34 mouse cellular contexts compared by ENCODE assay signal in the genomic region with DNA sequence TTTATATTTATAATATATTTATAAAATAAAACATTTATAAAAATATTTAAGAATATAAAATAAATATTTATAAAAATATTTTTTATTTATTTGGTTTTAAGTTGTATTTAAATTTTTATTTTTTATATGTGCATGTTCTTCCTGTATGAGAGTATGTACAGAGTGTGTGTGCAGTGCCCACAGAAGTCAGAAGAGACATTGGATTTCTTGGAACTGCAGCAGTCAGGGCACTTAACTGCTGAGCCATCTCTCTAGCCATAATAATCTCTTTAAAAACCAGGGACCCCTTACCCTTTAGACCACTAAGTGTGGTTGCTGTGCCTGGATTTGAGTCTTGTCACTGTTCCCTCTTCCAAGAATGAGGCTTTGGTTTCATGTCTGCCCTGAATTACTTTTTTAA.
"Had no signal": no experiment of that assay in that cellular context is flagged by ENCODE, and none has a peak within 500 bp of the region (broad histone marks: within the 10 kb centered on the region; RNA-seq: fewer than 3 reads in every experiment).

No protein-coding gene starts in this region.

- H3K9me3 ChIP-seq: heart, embryonic 10.5 days; heart, embryonic 12.5 days; heart, embryonic 13.5 days; heart, embryonic 15.5 days; hindbrain, embryonic 10.5 days; hindbrain, embryonic 12.5 days; hindbrain, embryonic 13.5 days; hindbrain, embryonic 15.5 days; intestine, embryonic 15.5 days; kidney, embryonic 15.5 days had no signal

- H3K27ac ChIP-seq: heart, embryonic 10.5 days; heart, embryonic 13.5 days; heart, embryonic 15.5 days; hindbrain, embryonic 10.5 days; hindbrain, embryonic 12.5 days; hindbrain, postnatal 0 days; intestine, embryonic 15.5 days; kidney, embryonic 15.5 days; kidney, postnatal 0 days; layer of hippocampus, adult 2 months; left cerebral cortex, adult 2 months had no signal

- DNase-seq: heart, postnatal 10 days; heart, postnatal 14 days; heart, postnatal 36 days; heart, postnatal 4 days; kidney, adult 11 months; kidney, adult 18-20 months; kidney, adult 2 months; kidney, adult 8-10 months; kidney, adult 9 months; kidney, postnatal 10 days; kidney, postnatal 14 days; kidney, postnatal 25 days; kidney, postnatal 36 days; kidney, postnatal 4 days; layer of hippocampus, adult 9-11 months; layer of hippocampus, postnatal 36 days had no signal

- H3K4me3 ChIP-seq: heart, embryonic 10.5 days; heart, embryonic 12.5 days; heart, embryonic 13.5 days; heart, embryonic 15.5 days; hindbrain, embryonic 10.5 days; hindbrain, embryonic 12.5 days; hindbrain, embryonic 13.5 days; hindbrain, embryonic 15.5 days; intestine, embryonic 15.5 days; kidney, embryonic 15.5 days; layer of hippocampus, adult 2 months; left cerebral cortex, adult 2 months had no signal

- H3K4me1 ChIP-seq: heart, embryonic 10.5 days; heart, embryonic 15.5 days; hindbrain, embryonic 15.5 days; intestine, embryonic 15.5 days; kidney, embryonic 15.5 days had no signal

- H3K36me3 ChIP-seq: heart, embryonic 10.5 days; heart, embryonic 12.5 days; heart, embryonic 13.5 days; heart, embryonic 15.5 days; hindbrain, embryonic 10.5 days; hindbrain, embryonic 12.5 days; hindbrain, embryonic 13.5 days; hindbrain, embryonic 15.5 days; intestine, embryonic 15.5 days; kidney, embryonic 15.5 days had no signal

- H3K27me3 ChIP-seq: heart, embryonic 12.5 days; heart, embryonic 13.5 days; heart, embryonic 15.5 days; hindbrain, embryonic 12.5 days; hindbrain, embryonic 13.5 days; hindbrain, embryonic 15.5 days; intestine, embryonic 15.5 days; kidney, embryonic 15.5 days had no signal

- H3K9ac ChIP-seq: heart, embryonic 12.5 days; heart, embryonic 13.5 days; heart, embryonic 15.5 days; hindbrain, embryonic 12.5 days; hindbrain, embryonic 13.5 days; hindbrain, embryonic 14.5 days; hindbrain, embryonic 15.5 days; intestine, embryonic 15.5 days; kidney, embryonic 15.5 days had no signal

- ATAC-seq: hindbrain, postnatal 0 days; inflammation-experienced regulatory T-cells, adult 6 months; intestine, embryonic 15.5 days; intestine, embryonic 16.5 days; intestine, postnatal 0 days had no signal

- H3K4me2 ChIP-seq: heart, embryonic 12.5 days; heart, embryonic 15.5 days; hindbrain, embryonic 12.5 days; hindbrain, embryonic 13.5 days; hindbrain, embryonic 14.5 days; intestine, embryonic 15.5 days; kidney, embryonic 15.5 days had no signal
